In genomic region chr17:80789000-80789399, GRCm38 (mm10) we compare ENCODE assay signal across 13 mouse cellular contexts.
DNase-seq lines count a peak whose midpoint lies in the region; TF ChIP-seq lines count a peak whose summit lies in the region.
"Had no signal": no experiment of that assay in that cellular context is flagged by ENCODE, and none has a peak within 500 bp of the region (broad histone marks: within the 10 kb centered on the region; RNA-seq: fewer than 3 reads in every experiment).

No protein-coding gene starts in this region.

- TF ChIP-seq POLR2A in kidney, adult 2 months (IDR thresholded peaks at IDR 0.05; ENCODE audit: low read depth, low read length) = no peak

- no peaks in the 10 kb centered on the region for H3K36me3 ChIP-seq in kidney, adult 2 months (ENCODE audit: control insufficient read depth, insufficient read depth, low read length)
- H3K36me3 ChIP-seq: embryonic facial prominence, embryonic 12.5 days; liver, embryonic 13.5 days; neural tube, embryonic 12.5 days had no signal

- no peak overlapping the region for H3K27ac ChIP-seq in kidney, adult 2 months (ENCODE audit: insufficient read depth, low read depth, low read length)
- H3K27ac ChIP-seq: embryonic facial prominence, embryonic 12.5 days; liver, embryonic 13.5 days; neural tube, embryonic 12.5 days had no signal

- H3K27me3 ChIP-seq in kidney, adult 2 months (replicated peaks; ENCODE audit: control insufficient read depth, insufficient read depth, low read length) = no peaks in the 10 kb centered on the region
- H3K27me3 ChIP-seq: embryonic facial prominence, embryonic 12.5 days; liver, embryonic 13.5 days; neural tube, embryonic 12.5 days had no signal

- 52% methylated on average over 3 of the region's 3 CpGs for WGBS in kidney, adult 2 months

- intact Hi-C loops in left cerebral cortex, postnatal 36 days (cut with DNase I) = no loop called here

- peaks cover 33% of the 10 kb centered on the region for H3K4me1 ChIP-seq in kidney, adult 2 months (ENCODE audit: control insufficient read depth, insufficient read depth, low read length)
- H3K4me1 ChIP-seq: neural tube, embryonic 12.5 days had no signal

- TF ChIP-seq CTCF in kidney, adult 2 months (conservative IDR thresholded peaks at IDR 0.05; ENCODE audit: insufficient read depth, insufficient read length, low read depth, low read length) = no peak

- no peak overlapping the region for H3K4me3 ChIP-seq in kidney, adult 2 months (ENCODE audit: insufficient read depth, low read depth, low read length)
- H3K4me3 ChIP-seq: embryonic facial prominence, embryonic 12.5 days; liver, embryonic 13.5 days; neural tube, embryonic 12.5 days had no signal

- peak; percentile 24 for DNase-seq in adrenal gland, adult 8-10 months
- no peak for DNase-seq in adrenal gland, postnatal 25 days
- peak; percentile 75 for DNase-seq in kidney, adult 2 months
- DNase-seq in kidney, adult 18-20 months = no peak
- peak; percentile 63 for DNase-seq in heart, postnatal 4 days
- DNase-seq in lung, postnatal 14 days = peak; percentile 31
- DNase-seq in right cerebral cortex, postnatal 25 days = no peak
- DNase-seq in left cerebral cortex, postnatal 36 days (ENCODE audit: low spot score in 2 of 2) = no peak
- DNase-seq: cerebellum, postnatal 25 days; liver, embryonic 13.5 days; thymus, postnatal 4 days had no signal

Comparison
In these comparisons a context has a peak if more than half of its experiments do, and no peak if none do; other contexts are left out.
1. DNase-seq: peak in adrenal gland, adult 8-10 months (single experiment), kidney, adult 2 months (single experiment), heart, postnatal 4 days (single experiment) and lung, postnatal 14 days (single experiment); none in adrenal gland, postnatal 25 days (single experiment), kidney, adult 18-20 months (single experiment), right cerebral cortex, postnatal 25 days (single experiment) and left cerebral cortex, postnatal 36 days (0 of 2).